Mouse (Mus musculus): Measurements from ENCODE around the gene Anxa8.

- no peak for TF ChIP-seq CTCF (IDR thresholded peaks at IDR 0.05; ENCODE audit: borderline replicate concordance, control insufficient read depth, extremely low read depth, insufficient read depth, low read length, poor library complexity)
- TF ChIP-seq POLR2A (IDR thresholded peaks at IDR 0.05; ENCODE audit: control insufficient read depth, extremely low read depth, insufficient read depth, low read length, poor library complexity) = no peak
These were observed 7.1 kb downstream of the Anxa8 start for GRCm38 (mm10) chr14:34092856-34093255.
